Mouse (Mus musculus): ENCODE data around the gene Glp2r. TPM values are rescaled to one million over a fixed set of nuclear protein-coding genes. Genes with fewer than 3 reads are reported as not detected.

Glp2r gene
- polyA plus RNA-seq, 1 experiment from 2014 or later, result 0.18 TPM

GRCm38 (mm10) chr11:67612158-67612839 is 158.7 kb downstream of the Glp2r start:
- no peak for ATAC-seq
- 71% methylated on average over 9 of the region's 9 CpGs for WGBS (ENCODE audit: insufficient replicate concordance)

More at GRCm38 (mm10) chr11:67612158-67612839, 158.7 kb downstream of the Glp2r start:
- H3K4me2 ChIP-seq, result no peak overlapping the region
- no peak overlapping the region for H3K9ac ChIP-seq
- H3K9me3 ChIP-seq (replicated peaks), result no peaks in the 10 kb centered on the region
- H3K27ac ChIP-seq, result no peak overlapping the region
- no peaks in the 10 kb centered on the region for H3K36me3 ChIP-seq
- no peaks in the 10 kb centered on the region for H3K4me1 ChIP-seq
- no peak overlapping the region for H3K4me3 ChIP-seq
- no peaks in the 10 kb centered on the region for H3K27me3 ChIP-seq (replicated peaks)

Other genes starting within 250 kb of the Glp2r start
- gene Rcvrn, start 75.8 kb downstream of the Glp2r start, polyA plus RNA-seq (2016; fragmentation: Nextera tagmentation; extraction: Ambion mirVana), result not detected in 2 replicates
- gene Gsg1l2, start 3.5 kb upstream of the Glp2r start, polyA plus RNA-seq (2016; fragmentation: Nextera tagmentation; extraction: Ambion mirVana), result not detected in 2 replicates
- not detected in 2 replicates for gene Dhrs7c, start 27.0 kb upstream of the Glp2r start, polyA plus RNA-seq (2016; fragmentation: Nextera tagmentation; extraction: Ambion mirVana)
- 0.07 and 0.11 TPM in 2 replicates for gene Usp43, start 151.0 kb upstream of the Glp2r start, polyA plus RNA-seq (2016; fragmentation: Nextera tagmentation; extraction: Ambion mirVana)
- not detected in 2 replicates for gene Cfap52, start 194.5 kb upstream of the Glp2r start, polyA plus RNA-seq (2016; fragmentation: Nextera tagmentation; extraction: Ambion mirVana)
- 33.8 and 34.9 TPM in 2 replicates for gene Stx8, start 195.0 kb upstream of the Glp2r start, polyA plus RNA-seq (2016; fragmentation: Nextera tagmentation; extraction: Ambion mirVana)

Data from liver, embryonic 12.5 days (tissue).